Mouse (Mus musculus): Measurements from ENCODE around the gene Kctd15.

Gene Kctd15

DNA sequence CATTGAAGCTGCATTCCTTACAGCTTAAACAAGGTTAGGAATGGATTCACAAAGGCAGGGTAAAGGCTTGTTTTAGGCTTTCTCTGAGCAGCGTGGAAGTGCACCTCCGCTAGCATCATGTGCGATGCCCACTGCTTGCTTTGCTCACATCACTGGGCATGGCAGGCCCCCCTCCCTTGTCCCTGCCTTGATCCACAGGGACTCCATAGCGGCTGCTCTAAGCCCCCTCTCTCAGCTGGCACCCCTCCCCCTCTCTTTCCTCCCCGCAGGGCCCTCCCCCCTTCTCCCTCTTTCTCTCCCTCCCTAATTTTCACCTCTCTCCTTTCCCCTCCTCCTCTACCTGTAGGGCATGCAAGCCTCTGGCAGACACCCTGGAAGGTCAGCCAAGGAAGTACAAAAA is 5.7 kb upstream of the Kctd15 start:
- no peak for DNase-seq

DNA sequence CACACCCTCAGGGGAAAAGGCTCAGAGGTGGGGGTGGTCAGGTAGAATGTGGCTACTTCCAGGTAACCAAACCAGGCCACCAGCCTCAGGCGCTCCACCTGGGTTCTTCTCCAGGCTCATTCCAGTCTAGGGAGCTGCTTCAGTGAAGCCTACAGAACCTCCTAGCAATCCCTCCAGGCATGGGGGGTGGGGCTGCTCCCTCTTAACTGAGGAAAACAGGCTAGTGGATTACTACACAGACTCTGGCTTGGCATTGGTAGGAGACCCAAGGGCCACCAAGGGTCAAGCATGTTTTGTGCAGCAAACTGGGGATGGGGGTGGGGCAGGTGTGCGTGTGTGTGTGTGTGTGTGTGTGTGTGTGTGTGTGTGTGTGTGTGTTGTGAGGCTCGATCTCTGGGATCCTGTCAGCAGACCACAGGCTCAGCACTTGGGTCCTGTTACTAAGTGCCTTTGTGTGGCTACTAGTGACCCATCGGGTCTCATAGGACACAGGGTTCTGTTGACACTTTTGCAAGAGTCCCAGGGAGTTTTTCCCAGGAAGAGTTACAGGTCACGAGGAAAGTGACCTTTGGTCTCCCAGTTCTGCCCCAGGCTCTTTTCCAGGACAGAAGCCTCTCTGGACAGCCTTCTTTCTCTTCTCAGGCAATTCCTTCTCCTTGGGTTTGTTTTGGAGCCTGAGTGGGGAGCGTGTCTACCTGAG is 3.0 kb upstream of the Kctd15 start:
- no peak for DNase-seq

GRCm38 (mm10) chr7:34655086-34655839 is 1.3 kb downstream of the Kctd15 start:
- DNase-seq: peak; percentile 60

- no peak for DNase-seq
These were observed 2.0 kb downstream of the Kctd15 start for GRCm38 (mm10) chr7:34654441-34655085.

DNA sequence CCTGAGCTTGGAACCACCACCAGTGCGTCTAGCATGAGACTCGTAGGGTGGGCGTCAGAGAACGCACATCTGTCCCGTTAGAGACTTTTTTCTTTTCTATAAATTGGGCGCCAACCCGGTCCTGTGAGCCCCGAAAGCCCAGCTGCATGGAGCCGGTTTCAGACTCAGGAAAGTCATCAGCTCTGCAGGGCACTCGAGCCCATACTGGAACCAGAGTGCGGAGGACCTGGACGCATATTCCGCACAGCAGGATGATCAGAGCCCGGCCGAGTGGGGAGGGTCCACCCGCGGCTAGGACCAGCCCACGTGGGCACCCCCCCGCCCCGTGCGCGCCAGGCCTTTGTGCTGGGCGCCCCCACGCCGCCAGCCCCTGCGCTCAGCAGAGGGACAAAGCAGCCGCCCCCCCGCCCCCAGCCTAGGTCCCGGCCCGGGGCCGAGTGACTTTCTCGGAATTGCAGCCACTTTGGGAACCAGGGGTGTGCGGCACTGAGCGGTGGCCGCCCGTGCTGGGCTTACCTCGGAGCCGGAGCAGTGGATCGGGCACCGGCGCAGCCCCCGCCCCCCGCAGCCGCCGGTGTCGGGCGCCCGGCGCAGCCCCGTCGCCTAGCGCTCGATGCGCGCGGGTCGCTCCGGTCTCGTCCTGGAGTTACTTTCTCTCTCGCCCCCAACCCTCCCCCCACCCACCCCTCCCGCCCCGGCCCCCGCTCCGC is 2.6 kb downstream of the Kctd15 start:
- DNase-seq: no peak

- no peak for DNase-seq
These were observed 3.6 kb downstream of the Kctd15 start for GRCm38 (mm10) chr7:34652751-34653502.

GRCm38 (mm10) chr7:34651381-34651780 is 5.2 kb downstream of the Kctd15 start:
- DNase-seq: no peak

DNA sequence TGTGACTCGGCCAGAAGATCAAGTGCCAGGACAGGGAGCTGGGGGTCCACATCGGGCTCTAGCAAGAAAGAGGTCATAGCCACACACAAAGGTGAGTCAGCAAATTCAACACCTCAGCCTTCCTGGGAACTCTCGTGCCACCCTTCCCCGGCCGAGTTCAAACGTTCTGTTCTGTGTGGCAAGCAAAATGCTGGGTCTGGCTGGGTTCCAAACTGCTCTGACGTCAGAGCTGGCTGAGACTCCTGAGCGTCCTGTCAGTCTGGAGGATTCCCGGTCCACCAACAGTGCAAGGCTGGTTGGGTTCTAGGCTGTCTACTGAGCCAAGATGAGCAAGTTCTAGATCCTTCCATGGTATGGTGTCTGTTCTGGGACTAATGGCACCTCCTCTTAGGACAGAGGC is 9.5 kb downstream of the Kctd15 start:
- DNase-seq: no peak

- no peak for DNase-seq
These were observed 10.3 kb downstream of the Kctd15 start for GRCm38 (mm10) chr7:34646144-34646795.

DNA sequence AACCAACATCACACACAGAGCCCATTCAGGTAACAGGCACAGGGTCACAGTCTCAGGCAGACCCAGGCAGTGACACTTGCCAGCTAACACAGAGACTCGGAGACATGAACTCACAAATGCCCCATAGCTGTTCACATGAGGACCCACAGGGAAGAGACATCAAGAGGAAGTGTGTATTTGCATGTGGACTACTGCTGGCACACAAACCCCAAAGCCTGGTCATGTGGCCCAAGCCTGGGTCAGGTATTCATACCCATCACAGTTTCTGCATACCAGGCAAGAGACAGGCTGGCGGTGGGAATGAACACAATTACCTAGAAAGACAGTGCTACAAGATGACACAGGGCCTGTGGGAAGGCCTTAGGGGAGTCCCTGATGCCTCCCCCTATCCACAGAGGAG is 10.9 kb downstream of the Kctd15 start:
- no peak for DNase-seq

- no peak for DNase-seq
These were observed 11.9 kb downstream of the Kctd15 start for GRCm38 (mm10) chr7:34644591-34644990.

DNA sequence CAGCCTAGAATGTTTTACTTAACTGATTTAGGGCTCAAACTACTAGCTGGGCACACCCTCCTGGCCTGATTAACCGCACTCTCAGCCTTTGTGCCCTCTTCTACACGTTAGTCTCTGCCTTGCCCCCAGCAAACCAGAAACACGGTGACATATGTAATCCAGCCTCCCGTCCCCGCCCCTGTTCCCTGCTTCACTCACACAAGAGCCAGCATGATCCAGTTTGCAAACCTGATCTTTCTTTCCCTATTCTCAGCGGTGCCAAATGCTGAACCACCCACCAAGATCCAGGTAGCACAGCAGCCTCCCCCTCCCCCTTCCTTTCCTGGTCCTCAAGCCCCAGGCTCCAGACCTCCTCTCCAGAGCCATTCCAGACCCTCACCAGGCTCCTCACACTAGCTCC is 13.2 kb downstream of the Kctd15 start:
- no peak for DNase-seq

GRCm38 (mm10) chr7:34641968-34642367 is 14.6 kb downstream of the Kctd15 start:
- no peak for DNase-seq

GRCm38 (mm10) chr7:34639798-34640197 is 16.7 kb downstream of the Kctd15 start:
- DNase-seq: no peak

DNA sequence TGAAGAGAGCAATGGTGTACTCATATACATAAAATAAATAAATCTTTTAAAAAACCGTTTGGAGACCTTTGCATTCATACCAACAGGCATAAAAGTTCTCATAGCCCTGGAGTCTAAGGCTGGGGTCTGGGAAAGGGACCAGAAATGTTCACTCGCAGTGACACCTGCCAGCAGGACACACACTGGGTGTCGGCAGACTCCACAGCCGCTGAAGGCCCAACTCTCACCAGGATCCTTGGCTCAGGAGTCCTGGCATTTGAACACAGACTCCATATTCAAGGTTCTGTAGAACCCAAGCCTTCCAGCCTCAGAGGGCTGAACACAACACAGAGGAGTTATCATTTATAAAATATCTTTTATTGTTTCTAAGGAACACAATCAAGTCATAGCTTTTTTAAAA is 19.9 kb downstream of the Kctd15 start:
- no peak for DNase-seq

DNA sequence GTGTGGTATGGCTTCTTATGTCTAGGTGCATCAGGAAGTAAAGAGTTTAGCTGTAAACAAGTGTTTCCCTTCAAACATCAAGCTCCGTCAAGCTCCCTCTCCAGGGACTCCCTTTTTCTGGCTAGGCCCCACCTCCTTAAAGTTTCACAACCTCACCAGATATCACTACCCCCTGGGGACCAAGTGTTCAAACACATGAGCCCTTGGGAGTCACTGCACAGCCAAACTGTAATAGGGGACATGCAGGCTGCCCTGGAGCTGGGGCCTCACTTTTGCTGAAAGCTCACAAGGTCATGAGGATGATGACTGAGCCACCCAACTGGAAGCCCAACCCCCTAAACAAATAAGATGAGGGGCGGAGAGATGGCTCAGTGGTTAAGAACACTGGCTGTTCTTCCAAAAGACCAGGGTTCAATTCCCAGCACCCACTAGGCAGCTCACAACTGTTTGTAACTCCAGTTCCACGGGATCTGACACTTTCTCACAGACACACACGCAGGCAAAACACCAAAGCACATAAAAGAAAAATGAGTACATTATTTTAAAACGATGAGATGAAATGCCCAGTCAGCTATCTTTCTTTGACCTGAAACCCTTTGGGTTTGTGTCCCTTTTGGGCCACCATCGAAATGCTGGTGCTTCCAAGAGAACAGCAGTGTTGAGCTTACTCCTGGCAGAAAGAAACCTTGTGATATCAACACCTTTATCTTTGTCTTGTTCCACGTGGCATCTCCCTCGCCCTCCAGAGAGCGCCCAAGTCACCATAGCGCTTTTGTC is 23.4 kb downstream of the Kctd15 start:
- DNase-seq: no peak

GRCm38 (mm10) chr7:34630211-34631085 is 26.1 kb downstream of the Kctd15 start:
- DNase-seq: peak; percentile 52

- DNase-seq: no peak
These were observed 26.8 kb downstream of the Kctd15 start for GRCm38 (mm10) chr7:34629702-34630210.

- DNase-seq: no peak
These were observed 36.1 kb downstream of the Kctd15 start for GRCm38 (mm10) chr7:34620411-34620810.
